Mouse (Mus musculus) cerebellum, adult 2 months (tissue): ENCODE data around the gene Dusp16.

Experiments
- CTCF ChIP-seq: fragments of 200-500 bp; IDR thresholded peaks from 2 replicates; pipeline ENCODE4 v1.5.1; 2011; ENCODE audit warnings: low read depth, mild to moderate bottlenecking, control low read depth, low read length, moderate library complexity, borderline replicate concordance; ENCODE audit not compliant: insufficient read depth
- POLR2A ChIP-seq: fragments of 200-500 bp; IDR thresholded peaks from 2 replicates; pipeline ENCODE4 v1.6.1; 2011; ENCODE audit warnings: low read length, control low read depth, borderline replicate concordance; ENCODE audit not compliant: insufficient read depth

- TF ChIP-seq CTCF: no peak
- no peak for TF ChIP-seq POLR2A
Measured at GRCm38 (mm10) chr6:134791251-134792118, 940 bp downstream of the Dusp16 start.
